Mouse (Mus musculus) heart, adult 2 months (tissue): ENCODE results near the gene Akr1cl. TPM values are rescaled to one million over a fixed set of nuclear protein-coding genes. Genes with fewer than 3 reads are reported as not detected.
A peak's percentile ranks its signal among the peaks of the same experiment; 100 is the strongest.

Experiments used
- DNase-seq, 2 experiments: peaks; one replicate each; pipeline ENCODE4 v3.0.0; 2021
- H3K27ac ChIP-seq: fragments of 200-600 bp; 2 replicates; pipeline ENCODE4 v1.8.1; 2022
- H3K27me3 ChIP-seq: fragments of 200-500 bp; 2 replicates; pipeline ENCODE4 v1.6.1; 2012; ENCODE audit warnings: mild to moderate bottlenecking, low read length, inconsistent platforms, mixed read lengths; ENCODE audit not compliant: control insufficient read depth, insufficient read depth
- H3K36me3 ChIP-seq: fragments of 200-500 bp; 2 replicates; pipeline ENCODE4 v1.6.1; 2012; ENCODE audit warnings: low read length, inconsistent platforms; ENCODE audit not compliant: control insufficient read depth, insufficient read depth
- H3K4me1 ChIP-seq: fragments of 200-500 bp; 2 replicates; pipeline ENCODE4 v1.6.1; 2011; ENCODE audit warnings: low read length; ENCODE audit not compliant: control insufficient read depth, insufficient read depth
- H3K4me3 ChIP-seq: fragments of 200-600 bp; 2 replicates; pipeline ENCODE4 v1.8.1; 2022
- H3K79me2 ChIP-seq: fragments of 200-500 bp; replicated peaks from 2 replicates; pipeline ENCODE4 v1.6.1; 2012; ENCODE audit warnings: mild to moderate bottlenecking, inconsistent platforms, low read length, moderate library complexity, mixed read lengths; ENCODE audit not compliant: control insufficient read depth, insufficient read depth
- H3K9ac ChIP-seq: fragments of 200-500 bp; 2 replicates; pipeline ENCODE4 v1.6.1; 2012; ENCODE audit warnings: low read depth, mild to moderate bottlenecking, control low read depth, inconsistent platforms, low read length, mixed read lengths
- CTCF ChIP-seq: fragments of 200-600 bp; IDR thresholded peaks from 2 replicates; pipeline ENCODE4 v1.8.1; 2022; ENCODE audit warnings: antibody characterized with exemption, mild to moderate bottlenecking, moderate library complexity
- EP300 ChIP-seq: fragments of 200-500 bp; IDR thresholded peaks from 2 replicates; pipeline ENCODE4 v1.6.1; 2011; ENCODE audit warnings: low read depth, low read length, control low read depth; ENCODE audit not compliant: insufficient read depth
- POLR2A ChIP-seq: fragments of 200-500 bp; IDR thresholded peaks from 2 replicates; pipeline ENCODE4 v1.6.1; 2011; ENCODE audit warnings: mild to moderate bottlenecking, low read depth, low read length, control low read depth; ENCODE audit not compliant: insufficient read depth
- WGBS: fragments of 180-500 bp; shearing (Covaris S2); methylation state at CpG from one replicate; pipeline ENCODE4 v1.1.7; 2018; 5-methylcytosine and 5-hydroxymethylcytosine counted together
- intact Hi-C: fragments of 180-260 bp; cut with DNase I; formaldehyde crosslinking; loops from one replicate; pipeline ENCODE4 v1.15.1; 2025
- long read RNA-seq: library from polyadenylated mRNA; stranded (forward); transcript quantifications from one replicate; pipeline ENCODE4 v2.0.0, GENCODE M21; 2021
- polyA plus RNA-seq: library from polyadenylated mRNA; depleted of rRNA; stranded (reverse); fragments of >200 nt; gene quantifications from 2 replicates; pipeline ENCODE4 v1.2.3, GENCODE M21; 2012; rRNA removed
- total RNA-seq, 2 experiments: library from RNA; stranded (reverse); gene quantifications; 2 replicates each; pipeline ENCODE4 v1.2.3; 2021

The Akr1cl gene
- total RNA-seq (not detected), polyA plus RNA-seq (0.10 and 0.35 TPM in 2 replicates)
- long read RNA-seq, result 0 reads

DNA sequence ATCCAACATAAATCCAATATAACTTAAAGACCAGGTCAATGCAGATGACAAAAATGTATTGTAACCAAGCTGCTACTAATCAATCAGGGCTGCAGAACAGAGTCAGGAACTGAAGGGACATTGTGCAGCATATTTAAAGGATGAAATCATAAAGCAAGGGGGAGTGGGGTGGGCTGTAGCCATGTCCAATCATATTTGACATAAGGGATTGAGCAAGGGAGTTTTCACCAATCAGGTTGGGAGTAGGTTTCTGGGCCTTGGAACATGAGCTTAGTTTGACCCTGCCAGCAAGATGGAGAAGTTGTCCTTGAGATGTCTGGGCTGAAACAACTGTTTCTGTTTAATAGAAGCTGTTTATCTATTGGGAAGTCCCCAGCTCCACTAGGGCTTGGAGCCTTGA, at the start of gene Akr1cl:
Gene Akr1cl, minus strand, starts transcription at position 119 of the 400 bp plus-strand sequence.
- no peak within 1 kb of the TSS for H3K27ac ChIP-seq
- H3K27me3 ChIP-seq, result no peaks in the 10 kb centered on the region
- H3K79me2 ChIP-seq, result no peaks in the 10 kb centered on the region
- DNase-seq, result no peak
- intact Hi-C loops, result no loop called here
- no peaks in the 10 kb centered on the region for H3K36me3 ChIP-seq
- no peak for TF ChIP-seq EP300
- TF ChIP-seq POLR2A, result no peak
- TF ChIP-seq CTCF, result no peak
- H3K9ac ChIP-seq, result no peak within 1 kb of the TSS
- H3K4me3 ChIP-seq, result no peak within 1 kb of the TSS
- no peaks in the 10 kb centered on the region for H3K4me1 ChIP-seq

DNA sequence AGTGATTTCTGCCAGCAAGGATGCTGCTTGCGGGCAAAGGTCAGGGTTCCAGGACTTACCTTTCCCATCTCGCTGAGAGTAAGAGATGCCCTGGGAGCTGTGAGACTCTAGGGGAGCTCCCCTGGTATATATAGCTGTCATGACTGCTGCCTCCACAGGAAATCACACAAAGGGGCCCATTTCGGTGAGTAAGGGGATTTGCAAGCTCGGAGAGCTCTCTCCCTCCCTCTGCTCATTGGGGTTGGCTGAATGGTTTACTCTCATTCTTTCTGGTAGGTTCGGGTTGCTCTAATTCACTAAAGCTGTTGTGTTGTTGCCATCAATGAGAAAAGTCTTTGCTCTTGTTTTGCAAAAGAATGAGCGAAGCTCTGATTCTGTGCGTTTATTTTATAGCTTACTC, 49.6 kb upstream of the Akr1cl start, which contains the start of gene Crygb:
Gene Crygb, minus strand, starts transcription at position 101 of the 400 bp plus-strand sequence.
- intact Hi-C loops, result no loop called here
- no peaks in the 10 kb centered on the region for H3K27me3 ChIP-seq
- WGBS, result 45% methylated on average over 7 of the region's 7 CpGs

DNA sequence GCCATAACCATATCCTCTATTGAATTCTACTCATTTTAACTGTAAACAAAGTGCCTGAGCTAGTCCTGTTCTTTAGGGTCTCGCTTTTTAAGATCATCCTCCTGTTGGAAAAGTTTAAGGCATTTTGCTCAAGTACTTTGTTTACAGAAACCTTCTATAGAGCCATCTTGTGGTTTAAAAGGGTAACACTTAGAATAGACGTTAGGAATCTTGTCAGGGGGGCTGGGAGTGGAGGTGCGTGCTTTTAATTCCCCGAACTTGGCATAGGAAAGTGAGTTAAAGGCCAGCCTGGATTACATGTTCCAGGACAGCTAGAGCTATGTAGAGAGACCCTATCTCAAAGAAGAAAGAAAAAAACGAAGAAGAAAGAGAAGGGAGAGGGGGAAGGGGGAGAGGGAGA, 43.0 kb upstream of the Akr1cl start:
- H3K27me3 ChIP-seq, result no peaks in the 10 kb centered on the region
- no peak overlapping the region for H3K27ac ChIP-seq
- DNase-seq, result no peak
- H3K4me1 ChIP-seq, result no peaks in the 10 kb centered on the region
- 6% methylated on average over 5 of the region's 5 CpGs for WGBS
- no peaks in the 10 kb centered on the region for H3K79me2 ChIP-seq
- intact Hi-C loops, result no loop called here
- H3K9ac ChIP-seq, result no peak overlapping the region
- TF ChIP-seq POLR2A (no peak), CTCF (peak; percentile 55)
- no peaks in the 10 kb centered on the region for H3K36me3 ChIP-seq
- no peak overlapping the region for H3K4me3 ChIP-seq

More for the DNA sequence above, 49.6 kb upstream of the Akr1cl start, which contains the start of gene Crygb:
- no peaks in the 10 kb centered on the region for H3K36me3 ChIP-seq
- no peak within 1 kb of the TSS for H3K27ac ChIP-seq
- H3K9ac ChIP-seq, result no peak within 1 kb of the TSS
- DNase-seq, result no peak
- H3K4me3 ChIP-seq, result no peak within 1 kb of the TSS
- no peaks in the 10 kb centered on the region for H3K79me2 ChIP-seq
- no peak for TF ChIP-seq CTCF
- TF ChIP-seq EP300, result no peak
- TF ChIP-seq POLR2A, result no peak
- no peaks in the 10 kb centered on the region for H3K4me1 ChIP-seq

DNA sequence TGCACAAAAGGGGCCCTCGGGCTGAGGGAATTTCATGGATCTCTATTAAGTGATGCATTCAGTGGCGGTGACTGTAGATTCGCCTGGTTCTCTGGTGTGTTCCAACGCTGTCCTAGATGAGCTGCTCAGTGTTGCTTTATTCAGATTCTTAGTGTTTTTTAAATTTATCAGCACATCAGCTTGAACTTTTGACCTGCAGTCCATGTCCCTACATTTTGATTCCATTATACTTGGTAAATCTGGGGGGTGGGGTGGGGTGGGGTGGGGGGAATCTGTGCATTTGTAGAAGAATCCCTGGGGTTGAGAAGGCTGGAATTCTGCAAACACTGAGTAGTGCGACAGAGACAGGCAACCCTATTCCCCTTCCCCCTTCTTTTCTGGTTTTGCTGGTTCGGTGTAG, 41.0 kb upstream of the Akr1cl start, which contains the start of gene Crygc:
Gene Crygc, minus strand, starts transcription at position 101 of the 400 bp plus-strand sequence.
- no peaks in the 10 kb centered on the region for H3K27me3 ChIP-seq
- WGBS, result 79% methylated on average over 6 of the region's 6 CpGs
- TF ChIP-seq CTCF (no peak), EP300 (no peak), POLR2A (no peak)
- H3K79me2 ChIP-seq, result no peaks in the 10 kb centered on the region
- H3K4me3 ChIP-seq, result no peak within 1 kb of the TSS
- no peak within 1 kb of the TSS for H3K27ac ChIP-seq
- no peak within 1 kb of the TSS for H3K9ac ChIP-seq
- no peak for DNase-seq
- H3K4me1 ChIP-seq, result no peaks in the 10 kb centered on the region
- no peaks in the 10 kb centered on the region for H3K36me3 ChIP-seq
- intact Hi-C loops, result no loop called here

DNA sequence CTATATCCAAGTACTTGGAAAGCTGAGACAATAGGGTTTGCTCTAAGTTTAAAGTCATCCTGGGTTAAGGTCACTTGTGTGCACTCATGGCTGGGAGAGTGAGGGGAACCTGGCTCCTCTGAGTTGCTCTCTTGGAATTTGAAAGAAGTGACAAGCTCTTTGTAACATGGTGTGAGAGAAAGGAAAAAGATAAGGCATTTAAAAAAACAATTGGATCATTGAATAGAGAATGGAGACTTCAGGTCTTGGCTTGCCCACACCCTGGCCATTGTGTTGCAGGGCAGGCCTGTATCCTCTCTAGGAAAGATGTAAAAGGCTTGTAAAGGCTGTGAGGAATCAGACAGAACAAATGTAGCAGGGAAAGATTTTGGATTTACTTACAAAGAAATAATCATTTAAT, 35.3 kb upstream of the Akr1cl start:
- DNase-seq, result no peak
- Histone ChIP-seq H3K4me3 (no peak overlapping the region), H3K27ac (no peak overlapping the region), H3K9ac (no peak overlapping the region), H3K27me3 (no peaks in the 10 kb centered on the region), H3K36me3 (no peaks in the 10 kb centered on the region), H3K4me1 (no peaks in the 10 kb centered on the region), H3K79me2 (no peaks in the 10 kb centered on the region)
- intact Hi-C loops, result no loop called here
- no peak for TF ChIP-seq CTCF
- no peak for TF ChIP-seq POLR2A
- no peak for TF ChIP-seq EP300

DNA sequence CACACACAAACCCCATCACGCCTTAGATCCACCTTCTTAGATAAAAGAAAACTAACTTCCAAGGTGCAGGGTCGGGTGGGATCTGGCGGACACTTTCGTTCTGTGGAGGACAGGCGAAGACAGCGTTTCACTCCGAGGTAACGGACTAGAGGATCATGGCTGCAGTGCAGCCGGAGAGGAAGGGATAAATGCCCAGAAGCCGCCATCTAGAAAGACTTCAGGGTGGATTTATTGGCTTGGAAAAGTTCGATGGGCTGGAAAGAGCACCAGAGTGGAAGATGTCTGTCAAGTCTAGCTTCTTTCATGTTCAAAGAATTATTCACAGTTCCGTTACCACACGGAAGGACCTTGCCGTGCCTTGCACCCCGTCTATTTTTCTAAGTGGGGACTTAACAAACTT, 31.6 kb upstream of the Akr1cl start:
- DNase-seq, result no peak
- intact Hi-C loops, result no loop called here
- H3K27ac ChIP-seq, result no peak overlapping the region
- no peaks in the 10 kb centered on the region for H3K27me3 ChIP-seq
- H3K79me2 ChIP-seq, result no peaks in the 10 kb centered on the region
- WGBS, result 89% methylated on average over 15 of the region's 15 CpGs
- H3K9ac ChIP-seq, result no peak overlapping the region
- no peaks in the 10 kb centered on the region for H3K4me1 ChIP-seq
- no peaks in the 10 kb centered on the region for H3K36me3 ChIP-seq
- no peak for TF ChIP-seq POLR2A
- TF ChIP-seq CTCF, result no peak
- TF ChIP-seq EP300, result no peak
- no peak overlapping the region for H3K4me3 ChIP-seq
